In genomic region chr9:40413601-40414000, GRCm38 (mm10) we compare ENCODE assay signal across 9 mouse cellular contexts.
"Had no signal": no experiment of that assay in that cellular context is flagged by ENCODE, and none has a peak within 500 bp of the region (broad histone marks: within the 10 kb centered on the region; RNA-seq: fewer than 3 reads in every experiment).

No protein-coding gene starts in this region.

- H3K27me3 ChIP-seq: liver, embryonic 13.5 days; midbrain, embryonic 12.5 days; neural tube, embryonic 13.5 days had no signal

- H3K9me3 ChIP-seq: liver, embryonic 13.5 days; midbrain, embryonic 12.5 days; neural tube, embryonic 13.5 days had no signal

- H3K9ac ChIP-seq: liver, embryonic 13.5 days; midbrain, embryonic 12.5 days had no signal

- DNase-seq: kidney, adult 18-20 months; kidney, postnatal 4 days; lung, adult 2 months; lung, postnatal 10 days; right cerebral cortex, postnatal 25 days; thymus, postnatal 36 days had no signal

- H3K27ac ChIP-seq: liver, embryonic 13.5 days; midbrain, embryonic 12.5 days; neural tube, embryonic 13.5 days had no signal

- H3K36me3 ChIP-seq: liver, embryonic 13.5 days; midbrain, embryonic 12.5 days; neural tube, embryonic 13.5 days had no signal
